Mouse (Mus musculus) MEL (cell line): ENCODE data around the gene Chrm4. TPM values are rescaled to one million over a fixed set of nuclear protein-coding genes. Genes with fewer than 3 reads are reported as not detected.

Experiments
- DNase-seq: peaks from one replicate; pipeline ENCODE4 v3.0.0; 2011; ENCODE audit warnings: low read depth, low spot score
- H3K27ac ChIP-seq: 2 replicates; pipeline ENCODE4 v1.5.1; 2012; ENCODE audit warnings: low read depth, mild to moderate bottlenecking, control low read depth, low read length, moderate library complexity; ENCODE audit not compliant: control insufficient read depth
- H3K27me3 ChIP-seq, 2 experiments: fragments of 150-350 bp in 1 of 2; sonication (generic) in 1 of 2; 2 replicates each; pipeline ENCODE4 v1.6.1; 2012; ENCODE audit warnings: low read length in 2 of 2, mild to moderate bottlenecking in 2 of 2, improper control_type of control experiment in 1 of 2, moderate library complexity in 1 of 2; ENCODE audit not compliant: insufficient read depth in 2 of 2, control insufficient read depth in 1 of 2
- H3K36me3 ChIP-seq, 2 experiments: 2 replicates each; pipeline ENCODE4 v1.6.1; 2012 to 2014; ENCODE audit warnings: low read length in 2 of 2, improper control_type of control experiment in 1 of 2, inconsistent platforms in 1 of 2, mild to moderate bottlenecking in 1 of 2; ENCODE audit not compliant: insufficient read depth in 2 of 2, control insufficient read depth in 1 of 2
- H3K4me1 ChIP-seq, 2 experiments: fragments of 150-350 bp in 1 of 2; sonication (generic) in 1 of 2; 2 replicates each; pipeline ENCODE4 v1.6.1; 2012; ENCODE audit warnings: low read length in 2 of 2, improper control_type of control experiment in 1 of 2, mild to moderate bottlenecking in 1 of 2; ENCODE audit not compliant: insufficient read depth in 2 of 2, control insufficient read depth in 1 of 2
- H3K4me3 ChIP-seq, 2 experiments: fragments of 150-350 bp in 1 of 2; sonication (generic) in 1 of 2; 2 replicates each; pipeline ENCODE4 v1.5.1; 2012; ENCODE audit warnings: low read depth in 2 of 2, low read length in 2 of 2, mild to moderate bottlenecking in 2 of 2, moderate library complexity in 2 of 2, control low read depth in 1 of 2, improper control_type of control experiment in 1 of 2; ENCODE audit not compliant: control insufficient read depth in 1 of 2, insufficient read depth in 1 of 2
- H3K79me2 ChIP-seq: 2 replicates; pipeline ENCODE4 v1.6.1; 2012; ENCODE audit warnings: mild to moderate bottlenecking, low read length, moderate library complexity; ENCODE audit not compliant: control insufficient read depth, poor library complexity, insufficient read depth
- H3K9ac ChIP-seq: 2 replicates; pipeline ENCODE4 v1.6.1; 2012; ENCODE audit warnings: low read depth, mild to moderate bottlenecking, control low read depth, low read length, moderate library complexity; ENCODE audit not compliant: control insufficient read depth, poor library complexity, severe bottlenecking
- H3K9me3 ChIP-seq: fragments of 150-350 bp; sonication (generic); replicated peaks from 2 replicates; pipeline ENCODE4 v1.6.1; 2012; ENCODE audit warnings: mild to moderate bottlenecking, low read length, improper control_type of control experiment, moderate library complexity; ENCODE audit not compliant: insufficient read depth
- CHD1 ChIP-seq: IDR thresholded peaks from 2 replicates; pipeline ENCODE4 v1.6.1; 2012; ENCODE audit warnings: low read depth, mild to moderate bottlenecking, inconsistent platforms, low read length, improper control_type of control experiment
- E2F4 ChIP-seq: IDR thresholded peaks from 2 replicates; pipeline ENCODE4 v1.6.1; 2011; ENCODE audit warnings: low read depth, low read length, improper control_type of control experiment, borderline replicate concordance
- ELF1 ChIP-seq: IDR thresholded peaks from 2 replicates; pipeline ENCODE4 v1.6.1; 2014; ENCODE audit warnings: low read depth, mild to moderate bottlenecking, inconsistent platforms, low read length, improper control_type of control experiment, moderate library complexity
- HCFC1 ChIP-seq: IDR thresholded peaks from 2 replicates; pipeline ENCODE4 v1.6.1; 2012; ENCODE audit warnings: low read depth, mild to moderate bottlenecking, inconsistent platforms, low read length, improper control_type of control experiment, moderate library complexity
- MEF2A ChIP-seq: IDR thresholded peaks from 2 replicates; pipeline ENCODE4 v1.6.1; 2014; ENCODE audit warnings: low read depth, mild to moderate bottlenecking, inconsistent platforms, low read length, improper control_type of control experiment; ENCODE audit not compliant: poor library complexity, insufficient replicate concordance, severe bottlenecking; ENCODE audit errors: extremely low read depth
- MYC ChIP-seq: IDR thresholded peaks from 2 replicates; pipeline ENCODE4 v1.6.1; 2011; ENCODE audit warnings: low read depth, mild to moderate bottlenecking, low read length, improper control_type of control experiment, moderate library complexity
- POLR2AphosphoS5 ChIP-seq: IDR thresholded peaks from 2 replicates; pipeline ENCODE4 v1.6.1; 2012; ENCODE audit warnings: low read depth, borderline replicate concordance, mild to moderate bottlenecking, inconsistent platforms, low read length, moderate library complexity, mixed read lengths
- RAD21 ChIP-seq: IDR thresholded peaks from 2 replicates; pipeline ENCODE4 v1.6.1; 2011; ENCODE audit warnings: mild to moderate bottlenecking, low read depth, low read length, improper control_type of control experiment
- USF1 ChIP-seq: IDR thresholded peaks from 2 replicates; pipeline ENCODE4 v1.6.1; 2014; ENCODE audit warnings: low read depth, mild to moderate bottlenecking, inconsistent platforms, low read length, improper control_type of control experiment, moderate library complexity
- USF2 ChIP-seq, 2 experiments: IDR thresholded peaks; 2 replicates each; pipeline ENCODE4 v1.6.1; 2011 to 2012; ENCODE audit warnings: improper control_type of control experiment in 2 of 2, low read length in 2 of 2, borderline replicate concordance in 1 of 2, inconsistent platforms in 1 of 2, low read depth in 1 of 2, mild to moderate bottlenecking in 1 of 2; ENCODE audit not compliant: insufficient read depth in 1 of 2
- ZC3H11A ChIP-seq: IDR thresholded peaks from 2 replicates; pipeline ENCODE4 v1.6.1; 2012; ENCODE audit warnings: low read depth, mild to moderate bottlenecking, inconsistent platforms, low read length, improper control_type of control experiment
- ZKSCAN1 ChIP-seq: IDR thresholded peaks from 2 replicates; pipeline ENCODE4 v1.6.1; 2012; ENCODE audit warnings: low read depth, mild to moderate bottlenecking, inconsistent platforms, low read length, improper control_type of control experiment, moderate library complexity
- polyA plus RNA-seq, 2 experiments: library from polyadenylated mRNA; stranded (reverse) in 1 of 2; unstranded in 1 of 2; fragments of >175 nt in 1 of 2; fragments of >200 nt in 1 of 2; gene quantifications; 2 replicates each; pipeline versions ENCODE4 v1.2.1 to v1.2.4; 2012; ENCODE audit warnings: low replicate concordance in 2 of 2, low read depth in 1 of 2; ENCODE audit not compliant: insufficient read length in 2 of 2, insufficient read depth in 1 of 2, missing spikeins in 1 of 2
- total RNA-seq: library from RNA; depleted of rRNA; stranded (reverse); fragments of 300-350 nt; gene quantifications from 2 replicates; pipeline ENCODE4 v1.2.3, GENCODE M21; 2012

Gene Chrm4
- total and polyA plus RNA-seq, 3 experiments = 21.5 to 29.0 TPM; not detected in 1

- peaks cover 6 to 22% of the 10 kb centered on the region in 2 experiments; a peak in 3 of 4 replicates for H3K4me1 ChIP-seq
- no peaks in the 10 kb centered on the region for H3K9me3 ChIP-seq
- peaks cover 1 to 5% of the 10 kb centered on the region in 2 experiments; a peak in 2 of 4 replicates for H3K27me3 ChIP-seq
- H3K36me3 ChIP-seq = peaks cover 0 to 15% of the 10 kb centered on the region in 2 experiments; a peak in 2 of 4 replicates
- H3K79me2 ChIP-seq = peaks cover 18% of the 10 kb centered on the region
- no peak overlapping the region for H3K27ac ChIP-seq
- no peak overlapping the region for H3K4me3 ChIP-seq
- no peak for DNase-seq
- H3K9ac ChIP-seq = no peak overlapping the region
- TF ChIP-seq USF1 = 0 out of 2 replicates have a peak, but pooled peaks have one; percentile 24
- TF ChIP-seq CHD1 = no peak
- no peak for TF ChIP-seq ELF1
These were observed 39.3 kb downstream of the Chrm4 start for GRCm38 (mm10) chr2:91966367-91966766.

GRCm38 (mm10) chr2:91967962-91968361 lies 40.9 kb downstream of the Chrm4 start:
- TF ChIP-seq MYC = no peak
- no peak for TF ChIP-seq POLR2AphosphoS5
- no peak for TF ChIP-seq MEF2A
- TF ChIP-seq USF2 (IDR thresholded peaks at IDR 0.05; ENCODE audit: borderline replicate concordance in 1 of 2, insufficient read depth in 1 of 2, low read depth in 1 of 2, low read length in 2 of 2) = no peak
- no peak for TF ChIP-seq E2F4
- no peak for TF ChIP-seq RAD21
- TF ChIP-seq ZC3H11A = no peak
- no peak for TF ChIP-seq ZKSCAN1
- H3K27ac ChIP-seq = no peak overlapping the region
- peaks cover 3% of the 10 kb centered on the region for H3K79me2 ChIP-seq
- DNase-seq = no peak
- no peak overlapping the region for H3K4me3 ChIP-seq
- H3K4me1 ChIP-seq = peaks cover 5 to 12% of the 10 kb centered on the region in 2 experiments; a peak in 3 of 4 replicates
- H3K9ac ChIP-seq = no peak overlapping the region
- H3K27me3 ChIP-seq = peaks cover 1 to 5% of the 10 kb centered on the region in 2 experiments; a peak in 2 of 4 replicates
- peaks cover 0 to 10% of the 10 kb centered on the region in 2 experiments; a peak in 2 of 4 replicates for H3K36me3 ChIP-seq
- H3K9me3 ChIP-seq = no peaks in the 10 kb centered on the region

- Histone ChIP-seq H3K9ac (peak overlapping the region; percentile 44), H3K4me3 (peak overlapping the region; percentile 12 to 47; a peak in 3 of 4 replicates), H3K36me3 (peaks cover 0 to 7% of the 10 kb centered on the region in 2 experiments; a peak in 2 of 4 replicates), H3K4me1 (no peaks in the 10 kb centered on the region), H3K9me3 (no peaks in the 10 kb centered on the region), H3K27me3 (peaks cover 1 to 5% of the 10 kb centered on the region in 2 experiments; a peak in 2 of 4 replicates), H3K27ac (no peak overlapping the region; the same call in 1 of the 2 replicates), H3K79me2 (no peaks in the 10 kb centered on the region)
- no peak for DNase-seq
- no peak for TF ChIP-seq HCFC1
- no peak for TF ChIP-seq ZKSCAN1
These were observed 44.4 kb downstream of the Chrm4 start for GRCm38 (mm10) chr2:91971231-91972097.
